Mouse (Mus musculus) CD4-positive naive resting alpha-beta T cell, adult 57 days (primary cell): Measurements from ENCODE around the gene Nudt1. TPM values are rescaled to one million over a fixed set of nuclear protein-coding genes. Genes with fewer than 3 reads are reported as not detected.

ENCODE experiments used
- total RNA-seq: library from RNA; stranded (reverse); gene quantifications from one replicate; pipeline ENCODE4 v1.2.4, GENCODE M21; 2023

Gene Nudt1
- 5.0 TPM for total RNA-seq

DNA sequence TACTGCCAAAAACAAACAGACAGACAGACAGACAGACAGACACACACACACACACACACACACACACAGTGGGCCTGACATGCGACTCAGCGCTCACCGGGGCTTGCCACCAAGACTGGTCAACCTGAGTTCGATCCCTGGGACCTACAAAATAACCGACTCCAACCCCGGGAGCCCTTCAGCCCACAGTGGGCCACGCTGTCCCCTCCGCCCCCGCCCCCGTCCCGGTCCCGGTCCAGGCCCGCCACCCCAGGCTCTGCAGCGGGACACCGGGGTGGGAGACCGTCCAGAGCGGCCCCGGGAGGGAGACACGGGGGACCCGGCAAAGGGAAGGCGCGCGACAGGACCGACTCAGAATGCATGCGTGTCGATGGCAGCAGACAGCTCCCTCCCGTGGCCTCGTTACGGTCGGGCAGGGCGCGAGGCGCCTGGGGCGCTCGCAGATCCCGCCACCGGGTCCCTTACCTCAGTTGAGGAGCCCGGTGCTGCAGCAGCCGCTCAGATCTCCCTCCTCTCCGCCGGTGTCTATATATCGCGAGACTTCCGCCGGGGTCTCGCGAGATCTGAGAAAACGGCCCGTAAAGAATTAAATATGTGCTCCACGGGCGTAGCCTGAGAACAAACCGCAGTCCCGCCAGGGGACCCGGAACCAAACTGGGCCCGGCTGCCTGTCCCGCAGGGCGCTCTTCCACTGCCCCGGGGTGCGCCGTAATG is at the start of gene Nudt1, which contains the start of gene Mad1l1:
Gene Nudt1, plus strand, starts transcription at position 615 of the 714 bp plus-strand sequence.
Gene Mad1l1, minus strand, starts transcription at position 511 of the 714 bp plus-strand sequence.

DNA sequence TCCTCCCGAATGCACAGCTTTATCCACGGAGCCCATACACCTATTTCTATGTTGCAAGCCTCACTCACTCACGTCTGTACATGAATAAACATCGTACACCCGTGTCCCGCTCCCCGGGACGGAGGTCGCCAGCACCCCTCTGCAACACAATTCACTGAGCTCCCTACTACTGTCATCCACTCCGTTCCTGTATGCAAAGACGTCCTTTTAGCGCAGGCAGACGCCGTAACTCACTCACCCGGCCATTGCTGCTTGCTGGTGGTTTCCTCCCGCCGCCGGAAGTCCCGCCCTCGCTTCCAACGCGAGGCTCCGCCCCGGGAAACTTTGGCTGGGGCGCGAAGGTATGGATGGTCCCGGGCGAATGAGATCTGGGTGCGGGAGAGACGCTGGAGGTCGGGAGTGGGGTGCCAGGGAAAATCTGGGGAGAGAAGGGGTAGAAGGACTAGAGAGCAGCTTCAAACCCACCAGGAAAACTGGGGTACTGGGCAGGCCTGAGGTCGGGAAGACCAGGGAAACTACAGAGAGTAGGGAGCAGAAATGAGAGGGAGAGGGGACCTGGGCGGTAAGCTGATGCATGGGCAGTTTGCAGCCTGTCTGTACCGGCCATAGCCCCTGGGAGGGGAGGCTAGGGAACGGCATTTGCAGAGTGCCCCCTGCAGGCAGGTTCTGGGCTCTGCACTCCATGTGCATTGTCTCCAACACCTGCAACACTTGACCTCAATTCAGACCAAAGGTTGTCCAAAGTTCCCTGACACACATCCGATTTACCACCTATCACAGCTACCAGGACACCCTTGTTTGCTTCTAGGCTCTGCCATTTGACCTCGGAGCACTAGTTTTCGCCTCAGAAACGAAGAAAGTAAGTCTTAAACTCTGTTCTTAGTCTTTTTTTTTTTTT is 10.4 kb downstream of the Nudt1 start, which contains the start of gene Mrm2:
Gene Mrm2, minus strand, starts transcription at position 284 of the 898 bp plus-strand sequence.

Other genes starting within 250 kb of the Nudt1 start
- gene Mad1l1, start 104 bp upstream of the Nudt1 start, total RNA-seq, result 34.9 TPM
- 2.4 TPM for gene Mrm2, start 10.2 kb downstream of the Nudt1 start, total RNA-seq
- gene Snx8, start 67.6 kb downstream of the Nudt1 start, total RNA-seq, result 7.9 TPM
- gene Eif3b, start 97.7 kb downstream of the Nudt1 start, total RNA-seq, result 111 TPM
- 0.27 TPM for gene Gm4869, start 124.0 kb downstream of the Nudt1 start, total RNA-seq
- 9.9 TPM for gene Chst12, start 183.9 kb downstream of the Nudt1 start, total RNA-seq
- not detected for gene Grifin, start 243.4 kb downstream of the Nudt1 start, total RNA-seq